Mouse (Mus musculus) liver, postnatal 0 days (tissue): Measurements from ENCODE around the gene Prss50.

Experiments
- CTCF ChIP-seq: sonication (generic); IDR thresholded peaks from 2 replicates; pipeline ENCODE4 v1.5.1; 2016; ENCODE audit warnings: antibody characterized with exemption, low read depth
- EP300 ChIP-seq: IDR thresholded peaks from 2 replicates; pipeline ENCODE4 v1.6.1; 2016; ENCODE audit warnings: antibody characterized with exemption, low read depth, mild to moderate bottlenecking

DNA sequence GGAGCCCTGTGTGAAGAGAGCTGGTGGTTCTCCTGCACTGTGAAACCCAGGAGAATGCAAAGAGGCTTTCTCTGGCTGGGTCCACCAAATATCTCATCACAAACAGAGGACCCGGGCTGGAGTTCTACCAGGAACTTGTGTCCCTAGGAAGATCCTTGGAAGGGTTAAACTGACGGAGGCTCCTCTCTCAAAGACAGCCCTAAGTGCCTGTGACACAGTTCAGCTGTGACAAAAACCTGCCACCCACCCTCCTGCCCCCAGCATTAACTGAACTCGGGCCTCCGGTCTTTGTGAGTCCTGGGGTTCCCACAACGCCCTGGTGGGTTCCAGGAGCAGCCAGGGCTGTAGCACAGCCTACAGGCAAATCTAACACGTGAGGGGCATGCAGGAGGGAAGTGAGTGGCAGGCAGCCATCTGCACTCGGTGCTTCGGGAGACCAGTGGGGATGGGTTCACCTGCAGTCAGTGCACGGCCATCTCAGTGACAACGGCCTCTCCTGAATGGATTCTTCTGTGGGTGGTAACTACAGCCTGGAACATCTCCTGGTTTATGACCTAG is 41.8 kb downstream of the Prss50 start:
- TF ChIP-seq CTCF (no peak), EP300 (no peak)
